Mouse (Mus musculus) gastrocnemius, postnatal 25 days (tissue): ENCODE results near the gene Ccdc182. TPM values are rescaled to one million over a fixed set of nuclear protein-coding genes. Genes with fewer than 3 reads are reported as not detected.

Experiments used
- DNase-seq: peaks from one replicate; pipeline ENCODE4 v3.0.0; 2022
- total RNA-seq, 2 experiments: library from RNA; stranded (reverse); gene quantifications; 1 replicate in 1 of 2; 2 replicates in 1 of 2; pipeline ENCODE4 v1.2.3; 2021

The Ccdc182 gene
- total RNA-seq, 2 experiments from 2014 or later = not detected

DNA sequence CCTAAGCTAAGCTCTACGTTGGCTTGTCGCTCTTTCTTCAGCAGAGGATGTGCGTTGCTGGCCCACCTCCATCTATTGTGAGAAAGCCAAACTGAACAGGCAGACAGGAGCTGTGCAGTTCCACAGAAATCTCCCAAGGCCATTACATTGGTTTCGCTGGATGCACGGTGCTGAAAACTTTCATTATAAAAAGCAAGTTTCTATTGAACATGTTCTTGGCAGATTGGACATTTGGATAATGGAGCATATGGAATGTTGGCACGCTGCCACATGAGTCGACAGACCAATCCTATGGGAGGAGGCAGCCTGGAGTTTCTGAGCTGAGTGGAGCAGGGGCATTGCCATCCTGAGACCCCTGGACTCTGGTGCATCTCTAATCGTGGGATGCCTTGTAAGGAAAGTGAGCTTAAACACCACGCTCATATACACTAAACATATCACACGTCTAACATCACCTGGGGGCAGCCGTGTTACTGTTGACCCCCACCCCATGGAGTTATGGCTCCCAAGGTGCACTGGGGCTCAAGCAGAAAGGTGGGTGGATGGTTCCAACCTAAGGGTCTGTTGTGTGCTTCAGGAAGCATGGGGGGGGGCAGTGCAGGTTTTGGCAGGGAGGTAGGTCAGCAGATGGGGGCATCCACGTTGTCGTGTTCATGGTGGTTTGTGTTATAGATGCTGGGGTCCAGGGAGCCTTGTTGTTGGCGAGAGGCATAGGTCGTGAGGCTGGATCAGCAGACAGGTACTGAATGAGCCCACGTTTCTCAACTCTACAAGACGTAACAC, 35.1 kb downstream of the Ccdc182 start:
- DNase-seq = no peak

DNA sequence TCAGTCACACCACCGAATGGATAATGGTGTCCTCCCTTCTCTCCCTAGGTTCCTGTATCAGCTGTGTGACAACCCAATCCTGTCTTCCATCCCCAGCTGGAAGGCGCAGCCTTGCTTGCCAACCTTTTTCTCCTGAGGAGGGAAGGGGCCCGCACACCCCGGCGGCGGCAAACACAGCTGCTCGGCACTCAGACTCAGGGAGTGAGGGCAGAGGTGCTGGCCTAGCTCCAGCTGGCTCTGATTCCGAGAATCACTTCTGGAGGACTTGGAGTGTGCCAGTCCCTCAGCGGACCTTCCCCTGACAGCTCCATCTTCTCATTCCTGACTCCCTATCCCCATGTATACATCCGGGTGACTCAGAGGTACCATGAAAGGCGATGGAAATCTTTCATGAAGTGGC, 36.9 kb downstream of the Ccdc182 start:
- DNase-seq = no peak

DNA sequence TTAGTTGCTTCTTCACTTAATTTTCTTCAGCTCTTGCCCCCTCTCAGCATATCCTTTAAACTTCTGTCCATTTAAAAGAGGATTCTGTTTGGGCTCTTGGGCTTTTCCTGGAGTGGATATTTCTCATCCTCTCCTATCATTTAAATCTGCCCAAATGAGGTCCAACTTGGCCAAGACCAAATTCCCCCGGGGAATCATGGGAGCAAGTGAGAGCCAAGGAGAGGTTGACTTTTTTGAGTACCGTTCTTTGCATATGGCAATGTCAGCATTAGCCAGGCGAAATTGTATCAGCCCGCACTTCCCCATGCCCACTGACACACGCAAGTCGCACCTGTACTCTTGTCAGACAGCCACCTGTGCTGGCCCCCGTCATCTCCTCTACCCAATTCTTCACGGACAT, 37.9 kb downstream of the Ccdc182 start:
- DNase-seq = no peak

DNA sequence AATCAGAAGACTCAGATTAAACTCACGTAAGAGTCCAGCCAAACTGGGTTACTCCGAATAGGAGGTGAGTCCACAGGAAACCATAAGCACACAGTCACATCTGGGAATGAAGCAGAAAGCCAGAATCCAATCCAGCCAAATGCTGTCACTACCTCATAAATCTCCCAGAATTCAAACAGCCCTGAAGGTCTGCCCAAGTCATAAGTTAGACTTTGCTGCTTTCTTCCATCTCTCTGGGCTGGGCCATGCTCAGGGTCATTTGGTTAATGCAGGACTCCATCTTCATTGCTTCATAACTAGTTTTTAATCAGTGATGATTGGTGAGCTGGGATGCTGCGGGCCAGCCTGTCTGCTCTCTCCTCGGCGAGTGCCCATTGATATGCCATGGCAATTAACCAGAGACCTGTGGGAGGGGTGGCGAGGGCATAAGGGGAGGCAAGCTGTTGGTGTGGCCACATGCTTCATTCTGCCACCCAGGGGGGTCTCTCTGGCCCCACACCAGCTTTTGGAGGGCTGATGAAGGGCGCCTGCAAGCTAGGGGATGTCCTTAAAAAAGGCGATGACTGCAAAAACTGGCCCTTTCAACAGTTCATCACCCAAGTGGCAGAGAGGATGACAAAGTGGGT, 38.6 kb downstream of the Ccdc182 start:
- DNase-seq = no peak

DNA sequence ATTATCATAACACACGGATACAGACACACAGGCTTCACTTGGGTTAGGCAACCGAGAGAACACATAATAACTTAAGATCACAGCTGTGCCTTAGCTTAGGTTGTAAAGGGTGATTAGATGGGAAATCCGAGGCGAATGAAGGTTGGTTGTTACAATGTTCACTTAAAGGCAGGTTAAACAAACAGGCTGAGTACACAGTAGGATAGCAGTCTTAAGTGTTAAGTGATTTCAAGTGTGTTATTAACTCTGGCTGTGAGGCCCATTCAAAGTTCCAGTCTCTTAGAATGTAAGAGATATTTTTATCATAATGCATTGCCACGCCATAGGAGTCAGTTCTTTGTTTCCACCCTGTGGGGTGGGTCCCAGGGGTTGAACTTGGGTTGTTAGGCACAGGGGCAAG, 41.0 kb downstream of the Ccdc182 start:
- no peak for DNase-seq

DNA sequence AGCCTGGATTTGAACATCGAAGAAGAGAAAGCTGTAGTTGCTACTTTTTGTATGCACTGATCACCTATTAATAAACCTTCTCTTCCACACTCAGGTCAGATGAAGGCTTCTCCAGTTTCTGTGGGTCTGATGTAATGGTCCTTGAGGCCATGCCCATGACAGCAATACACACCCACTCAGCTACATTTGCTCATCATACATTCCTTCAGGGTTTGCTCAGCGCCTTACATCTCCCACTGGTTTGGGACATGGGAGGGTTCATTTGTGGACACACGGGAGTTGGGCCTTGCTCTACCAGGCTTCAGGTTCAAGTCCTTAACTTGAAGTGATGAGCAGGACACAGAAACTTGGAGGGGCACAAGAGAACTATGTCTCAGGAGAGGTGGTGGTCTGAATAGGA, 44.1 kb downstream of the Ccdc182 start:
- no peak for DNase-seq

Other genes with a start within 250 kb of the Ccdc182 start
- gene Srsf1, start 246.7 kb upstream of the Ccdc182 start, total RNA-seq = 10 to 100 TPM; 58.0 to 68.8 TPM
- 10 to 100 TPM; 47.1 to 47.6 TPM for gene Vezf1, start 225.8 kb upstream of the Ccdc182 start, total RNA-seq
- gene Cuedc1, start 196.0 kb upstream of the Ccdc182 start, total RNA-seq = 10 to 100 TPM; 76.3 to 78.6 TPM
- 100 to 1,000 TPM; 126 to 133 TPM for gene Mrps23, start 89.7 kb upstream of the Ccdc182 start, total RNA-seq